Mouse (Mus musculus) CD4-positive, CD25-positive, alpha-beta regulatory T cell, adult 4 months (primary cell): ENCODE data around the gene Muc2. TPM values are rescaled to one million over a fixed set of nuclear protein-coding genes. Genes with fewer than 3 reads are reported as not detected.

Experiments used
- ATAC-seq: one replicate; pipeline ENCODE4 v1.8.0; 2017
- polyA plus RNA-seq, 2 experiments: library from polyadenylated mRNA; unstranded; fragments of 100-300 nt; shearing (Covaris generic); gene quantifications; one replicate each; pipeline ENCODE4 v1.2.1; 2017

Muc2 gene
- polyA plus RNA-seq, 2 experiments from 2014 or later: not detected

DNA sequence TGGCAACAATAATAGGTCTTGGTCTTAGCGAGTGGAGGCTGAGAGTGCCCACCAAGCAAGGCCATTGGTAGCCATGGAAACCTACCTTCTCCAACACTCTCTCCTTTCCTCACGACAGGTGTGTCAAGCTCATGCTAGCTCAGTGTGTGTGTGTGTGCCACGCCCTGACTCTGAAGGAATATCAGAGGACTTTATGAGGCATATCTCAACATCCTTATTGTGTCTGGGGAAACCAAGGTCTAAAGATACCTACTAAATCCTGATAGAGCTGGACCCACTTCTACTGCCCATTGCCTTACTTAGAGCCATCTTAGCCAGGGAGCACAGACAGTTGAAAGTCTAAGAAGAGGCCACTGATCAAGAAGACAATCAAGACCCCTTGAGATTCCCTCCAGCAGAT is 80.4 kb downstream of the Muc2 start:
- no peak for ATAC-seq

DNA sequence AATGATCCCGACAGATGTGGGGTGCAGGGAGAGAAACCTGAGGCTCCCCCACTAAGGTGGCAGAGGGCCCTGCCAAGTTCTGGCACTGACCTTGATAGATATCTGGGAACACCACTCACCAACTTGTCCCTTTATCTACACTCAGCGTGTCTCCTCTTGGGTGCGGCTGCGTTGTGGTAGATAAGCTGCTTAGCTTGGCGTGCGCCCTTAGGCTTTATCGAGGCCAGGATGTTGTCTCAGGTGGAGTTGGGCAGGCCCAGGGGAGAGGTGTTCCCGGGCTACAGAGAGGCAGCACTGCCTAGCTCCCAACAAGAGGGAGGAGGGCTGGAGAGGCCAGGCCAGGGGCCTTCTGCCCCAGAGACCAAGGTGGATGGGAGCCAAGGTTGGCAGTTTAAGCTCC is 80.8 kb downstream of the Muc2 start:
- ATAC-seq: no peak

DNA sequence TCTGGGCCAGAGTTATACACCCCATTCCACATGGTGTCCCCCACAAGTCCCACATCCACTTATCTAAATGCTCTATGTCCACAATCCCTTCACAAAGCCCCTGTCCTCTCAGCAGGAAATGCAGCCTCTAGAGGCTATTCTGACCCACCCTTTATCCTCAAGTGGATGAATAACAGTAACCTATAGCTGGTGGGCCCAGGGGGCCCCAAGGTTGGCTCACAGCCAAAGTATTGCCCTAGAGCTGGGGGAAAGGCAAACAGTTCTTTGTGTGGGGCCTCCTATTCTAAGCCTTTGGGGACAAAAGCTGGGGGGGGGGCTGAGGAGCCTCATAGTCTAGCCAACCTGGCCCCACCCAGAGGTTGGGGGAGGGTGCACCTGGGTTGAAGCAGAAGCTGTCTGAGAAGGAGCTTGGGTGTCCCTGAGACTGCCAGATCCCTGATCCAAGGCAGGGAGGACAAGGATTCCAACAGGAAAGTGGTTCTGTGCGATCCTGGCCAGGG is 82.0 kb downstream of the Muc2 start:
- no peak for ATAC-seq

DNA sequence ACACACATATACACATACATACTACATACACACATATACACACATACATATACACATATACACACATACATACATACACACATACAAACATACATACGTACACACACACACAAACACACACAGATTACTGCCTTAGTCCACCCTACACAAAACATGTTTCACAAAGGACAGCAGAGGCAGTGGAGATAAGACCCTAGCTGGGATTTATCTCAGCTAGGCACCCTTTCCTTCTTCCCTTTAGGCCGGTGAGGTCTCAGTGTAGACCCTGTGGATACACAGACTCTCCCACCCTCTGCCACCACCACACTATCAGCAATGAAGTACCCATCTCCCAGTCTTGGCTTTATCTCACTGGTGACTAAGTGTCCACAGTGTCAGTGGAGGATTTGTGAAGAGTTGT is 84.7 kb downstream of the Muc2 start:
- ATAC-seq: no peak

DNA sequence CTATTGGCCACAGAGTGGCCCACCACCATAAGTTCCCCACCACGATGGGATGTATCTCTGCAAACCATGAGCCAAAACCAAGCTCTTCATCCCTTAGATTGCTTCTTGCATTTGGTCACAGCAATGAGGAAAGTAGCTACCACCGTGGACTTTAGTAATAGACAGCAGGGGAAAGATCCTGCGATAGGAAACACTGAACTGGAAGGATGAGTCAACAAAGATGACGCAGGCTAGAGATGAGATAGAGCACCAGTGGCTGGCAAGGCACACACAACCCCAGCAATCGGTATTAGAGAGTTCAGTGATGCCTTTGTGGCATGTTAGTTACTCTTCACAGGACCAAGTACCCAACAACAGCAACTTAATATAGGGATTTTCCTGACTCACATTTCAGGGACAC is 86.1 kb downstream of the Muc2 start:
- ATAC-seq: no peak

DNA sequence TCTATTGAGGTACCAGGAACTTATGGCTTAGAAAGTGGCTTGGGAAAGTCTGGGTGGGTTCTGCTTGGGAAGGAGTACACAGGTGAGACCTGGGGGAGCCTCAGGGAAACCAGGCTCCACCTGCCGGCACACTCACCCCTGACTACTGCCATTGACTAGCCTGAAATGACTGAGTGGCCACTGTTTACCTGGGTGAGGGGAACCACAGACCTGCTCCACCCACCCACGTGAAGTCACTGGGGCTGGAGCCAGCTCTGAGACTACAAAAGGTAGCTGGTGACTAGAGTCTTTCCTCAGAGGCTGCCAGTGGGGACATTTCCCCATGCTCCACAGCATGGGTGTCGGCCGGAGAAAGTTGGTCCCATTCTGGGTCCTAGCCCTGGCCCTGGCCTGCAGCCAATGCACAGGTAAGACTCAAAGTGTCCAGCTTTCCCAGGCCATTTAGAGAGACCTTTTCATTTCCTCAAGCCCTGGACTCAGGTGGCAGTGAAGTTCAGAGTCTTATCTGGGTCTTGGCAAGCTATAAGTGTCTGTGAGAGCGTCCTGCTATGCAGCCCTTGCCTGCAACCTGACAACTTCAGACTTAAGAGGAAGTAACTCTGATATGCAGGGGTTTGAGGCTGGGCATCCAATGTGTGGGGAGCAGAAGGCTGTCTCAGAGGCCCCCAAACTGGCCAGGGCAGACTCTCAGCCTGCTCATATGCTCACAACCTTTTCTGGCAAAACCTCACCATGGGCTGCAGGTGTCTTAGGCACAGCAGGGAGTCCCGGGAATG is 98.7 kb downstream of the Muc2 start, which contains the start of gene Muc5ac:
TSS of gene Muc5ac (plus strand) at position 296 of the 776 bp plus-strand sequence.
- no peak for ATAC-seq

DNA sequence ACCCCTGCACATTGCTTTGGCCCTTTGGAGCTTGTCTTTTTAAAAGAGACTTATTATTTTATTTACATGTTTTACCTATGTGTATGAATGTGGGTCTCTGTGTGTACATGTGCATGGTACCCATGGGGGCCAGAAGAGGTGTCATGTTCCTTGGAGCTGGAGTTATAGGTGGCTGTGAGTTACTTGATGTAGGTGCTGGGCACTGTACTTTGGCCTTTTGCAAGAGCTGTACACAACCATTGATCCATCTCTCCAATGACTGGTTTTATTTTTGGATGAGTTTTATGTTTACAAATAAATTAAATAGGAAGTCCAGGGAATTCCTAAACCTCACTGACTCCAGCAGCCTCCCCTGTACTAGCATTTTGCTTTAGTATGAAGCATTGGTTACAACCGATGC is 104.1 kb downstream of the Muc2 start:
- ATAC-seq: no peak

DNA sequence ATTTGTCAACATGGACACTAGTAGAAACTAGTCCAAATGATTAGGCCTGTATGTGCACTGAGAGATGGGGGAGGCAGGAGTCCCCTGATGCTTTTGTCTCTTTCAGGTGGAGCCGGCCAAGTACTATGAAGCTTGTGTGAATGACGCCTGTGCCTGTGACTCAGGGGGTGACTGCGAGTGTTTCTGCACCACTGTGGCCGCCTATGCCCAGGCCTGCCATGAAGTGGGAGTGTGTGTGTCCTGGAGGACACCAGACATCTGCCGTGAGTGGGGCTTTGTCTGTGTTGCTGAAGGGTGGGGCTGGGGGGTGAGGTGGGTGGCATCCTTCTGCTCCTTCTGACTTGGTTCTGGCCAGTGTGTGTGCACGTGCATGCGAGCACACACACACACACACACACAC is 113.1 kb downstream of the Muc2 start:
- no peak for ATAC-seq

Other genes with a start within 250 kb of the Muc2 start
- 10 to 100 TPM in 1 of 2 experiments, 1 to 10 TPM in 1; 7.1 to 22.1 TPM for gene Pidd1, start 246.3 kb upstream of the Muc2 start, polyA plus RNA-seq
- gene Rplp2, start 243.0 kb upstream of the Muc2 start, polyA plus RNA-seq: 1,000 to 10,000 TPM; 2,718 to 3,399 TPM
- gene Pnpla2, start 235.1 kb upstream of the Muc2 start, polyA plus RNA-seq: 10 to 100 TPM; 66.1 to 92.2 TPM
- not detected for gene Cracr2b, start 229.2 kb upstream of the Muc2 start, polyA plus RNA-seq
- 10 to 100 TPM in 1 of 2 experiments, 1 to 10 TPM in 1; 7.8 to 12.0 TPM for gene Cd151, start 222.9 kb upstream of the Muc2 start, polyA plus RNA-seq
- gene Polr2l, start 215.2 kb upstream of the Muc2 start, polyA plus RNA-seq: 10 to 100 TPM; 19.4 to 20.8 TPM
- gene Tspan4, start 215.1 kb upstream of the Muc2 start, polyA plus RNA-seq: 1 to 10 TPM; 1.3 to 1.5 TPM
- gene Chid1, start 150.5 kb upstream of the Muc2 start, polyA plus RNA-seq: 10 to 100 TPM; 21.9 to 23.4 TPM
- 10 to 100 TPM; 16.6 to 17.1 TPM for gene Ap2a2, start 128.2 kb upstream of the Muc2 start, polyA plus RNA-seq
- gene Muc6, start 35.0 kb upstream of the Muc2 start, polyA plus RNA-seq: under 1 TPM; 0.28 to 0.37 TPM
- under 1 TPM in 1 of 2 experiments, not detected in 1; 0.03 TPM for gene Muc5ac, start 98.6 kb downstream of the Muc2 start, polyA plus RNA-seq
- not detected for gene Muc5b, start 148.7 kb downstream of the Muc2 start, polyA plus RNA-seq
- 10 to 100 TPM; 18.5 to 34.9 TPM for gene Tollip, start 228.2 kb downstream of the Muc2 start, polyA plus RNA-seq